Comparison of ENCODE assay signal across 8 mouse cellular contexts in the genomic region with DNA sequence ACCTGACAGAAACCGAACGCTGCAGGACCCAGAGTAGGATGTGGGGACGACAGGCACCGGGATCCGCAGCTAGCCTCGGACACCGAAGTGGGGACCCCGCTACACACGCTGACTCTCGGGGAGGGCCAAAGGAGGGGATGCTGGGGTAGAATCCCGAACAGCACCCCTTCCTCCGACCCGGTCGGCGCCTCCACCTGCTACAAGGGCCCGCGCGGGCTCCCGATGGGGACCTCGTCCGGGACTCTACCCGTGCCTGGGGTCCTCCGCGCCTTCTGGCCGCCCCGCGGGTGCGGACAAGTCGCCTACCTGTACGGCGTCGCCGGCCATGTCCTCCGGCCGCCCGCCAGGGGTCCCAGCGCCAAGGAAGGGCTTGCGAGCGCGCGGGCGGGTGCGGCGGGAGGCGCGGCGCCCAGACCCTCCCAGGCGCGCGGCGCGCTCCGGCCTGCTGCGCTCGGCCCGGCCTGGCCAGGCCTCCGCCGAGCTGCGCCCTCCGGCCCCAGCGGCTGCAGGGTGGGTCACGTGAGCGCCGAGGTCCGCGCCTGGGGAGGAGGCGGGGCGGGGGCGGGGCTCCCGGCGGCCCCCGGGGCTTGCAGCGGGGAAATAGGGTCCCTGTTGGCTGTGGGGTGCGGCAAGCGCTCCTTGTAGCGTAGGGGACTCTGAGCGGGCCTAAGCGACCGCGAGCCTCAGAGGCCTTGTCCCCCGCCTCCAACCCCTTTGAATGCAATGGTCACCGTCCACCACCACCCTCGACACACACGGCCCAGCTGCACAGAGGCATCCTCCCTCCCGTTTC. TPM values are rescaled to one million over a fixed set of nuclear protein-coding genes. Genes with fewer than 3 reads are reported as not detected.
DNase-seq lines count a peak whose midpoint lies in the region; ATAC-seq lines count a peak whose summit lies in the region.

A gene (minus strand): TSS at position 519 of the 793 bp plus-strand sequence.

- H3K9ac ChIP-seq in forebrain, embryonic 16.5 days (replicated peaks; ENCODE audit: low read depth, low read length), result peak within 1 kb of the TSS; percentile 97

- peak within 1 kb of the TSS; percentile 70 for H3K4me2 ChIP-seq in forebrain, embryonic 16.5 days (ENCODE audit: low read length)

- ATAC-seq in forebrain, embryonic 16.5 days, result peak; percentile 85

- peak within 1 kb of the TSS; percentile 91 for H3K4me3 ChIP-seq in forebrain, embryonic 16.5 days (replicated peaks; ENCODE audit: low read length)
- peak within 1 kb of the TSS; percentile 92 for H3K4me3 ChIP-seq in hindbrain, embryonic 10.5 days

- H3K9me3 ChIP-seq in forebrain, embryonic 16.5 days (ENCODE audit: control insufficient read depth, low read length), result no peaks in the 10 kb centered on the region
- 0 out of 2 replicates have a peak, but pooled peaks cover 2% of the 10 kb centered on the region for H3K9me3 ChIP-seq in hindbrain, embryonic 10.5 days

- WGBS in forebrain, embryonic 16.5 days, result under 1% methylated on average over 74 of the region's 85 CpGs
- WGBS in hindbrain, embryonic 10.5 days, result under 1% methylated on average over 85 of the region's 85 CpGs

- no peaks in the 10 kb centered on the region for H3K27me3 ChIP-seq in forebrain, embryonic 16.5 days (replicated peaks; ENCODE audit: control insufficient read depth, insufficient read depth, low read length)
- no peaks in the 10 kb centered on the region for H3K27me3 ChIP-seq in hindbrain, embryonic 10.5 days (ENCODE audit: insufficient read depth, poor library complexity, severe bottlenecking)

- H3K36me3 ChIP-seq in forebrain, embryonic 16.5 days (ENCODE audit: control insufficient read depth, insufficient read depth), result no peaks in the 10 kb centered on the region
- H3K36me3 ChIP-seq in hindbrain, embryonic 10.5 days, result no peaks in the 10 kb centered on the region

- peak; percentile 75 for DNase-seq in ES-CJ7 (ENCODE audit: low read depth, low spot score)
- peak; percentile 77 for DNase-seq in cerebellum, adult 11-12 months
- peak; percentile 86 for DNase-seq in hindbrain, embryonic 10.5 days (ENCODE audit: low spot score)
- DNase-seq in layer of hippocampus, postnatal 10 days (ENCODE audit: low spot score in 2 of 2), result peak; percentile 44 to 75
- DNase-seq in lung, postnatal 14 days, result peak; percentile 81
- peak; percentile 84 for DNase-seq in ovary, postnatal 36 days (ENCODE audit: low spot score)
- peak; percentile 76 to 81 for DNase-seq in thymus, postnatal 36 days

- peaks cover 24% of the 10 kb centered on the region for H3K4me1 ChIP-seq in forebrain, embryonic 16.5 days (replicated peaks; ENCODE audit: control insufficient read depth, insufficient read depth, low read length)
- peaks cover 45% of the 10 kb centered on the region for H3K4me1 ChIP-seq in hindbrain, embryonic 10.5 days (replicated peaks)

- peak within 1 kb of the TSS; percentile 57 for H3K27ac ChIP-seq in forebrain, embryonic 16.5 days (ENCODE audit: low read length)
- peak within 1 kb of the TSS; percentile 95 for H3K27ac ChIP-seq in hindbrain, embryonic 10.5 days

RNA-seq across cellular contexts. Expression of the gene that starts here (rescaled TPM):
- polyA plus RNA-seq in forebrain, embryonic 16.5 days (2015; fragmentation: Nextera tagmentation; extraction: Ambion mirVana), result 30.7 and 36.0 TPM in 2 replicates
- polyA plus RNA-seq in hindbrain, embryonic 10.5 days (2016; fragmentation: Nextera tagmentation; extraction: Ambion mirVana), result 28.2 and 29.9 TPM in 2 replicates
- total RNA-seq in layer of hippocampus, postnatal 10 days (2021), result 10 to 100 TPM; 65.0 to 73.7 TPM

Comparison
In these comparisons a context has a peak if more than half of its experiments do, and no peak if none do; other contexts are left out.
1. Peak in every context shown above with its lines: DNase-seq, ATAC-seq, H3K4me3 ChIP-seq and H3K27ac ChIP-seq.